Mouse (Mus musculus) embryo, embryonic 11 days (tissue): ENCODE results near the gene Cdc25a.

Experiments used
- DNase-seq: peaks from one replicate; pipeline ENCODE4 v3.0.0-alpha.2; 2015

Gene Cdc25a

DNA sequence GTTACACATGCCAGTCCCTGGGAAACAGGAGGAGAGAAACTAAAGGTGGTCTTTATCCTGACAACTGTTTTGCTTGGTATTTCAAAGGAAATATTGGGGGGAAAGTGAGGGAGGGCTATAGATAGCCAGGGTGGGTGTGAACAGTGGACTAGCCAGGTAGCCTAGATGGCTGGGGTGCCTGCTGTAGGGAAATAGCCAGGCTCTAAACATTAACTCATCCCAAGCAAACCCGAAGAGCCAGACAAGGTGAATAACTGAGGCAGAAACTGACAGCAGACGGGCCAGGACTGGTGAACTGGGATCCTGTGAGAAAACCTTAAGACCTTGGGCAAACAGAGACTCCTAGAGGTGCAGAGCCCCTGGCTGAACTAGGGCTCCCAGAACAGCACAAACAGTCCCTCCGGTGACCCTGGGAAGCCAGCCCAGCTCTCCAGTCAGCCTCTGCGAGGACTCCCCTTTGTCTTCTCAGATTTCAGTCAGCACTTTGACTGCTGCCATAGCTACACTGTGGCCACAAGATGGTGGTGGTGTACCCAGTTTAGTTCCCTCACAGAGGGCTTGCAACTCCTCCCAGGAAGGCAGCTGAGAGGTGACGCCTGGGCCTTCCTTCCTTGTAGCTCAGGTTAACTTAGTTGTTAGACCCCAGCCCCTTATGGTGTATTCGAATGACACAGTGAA, 19.2 kb downstream of the Cdc25a start:
- peak; percentile 89 for DNase-seq

- no peak for DNase-seq
Measured at GRCm38 (mm10) chr9:109895593-109895992, 20.2 kb downstream of the Cdc25a start.

DNA sequence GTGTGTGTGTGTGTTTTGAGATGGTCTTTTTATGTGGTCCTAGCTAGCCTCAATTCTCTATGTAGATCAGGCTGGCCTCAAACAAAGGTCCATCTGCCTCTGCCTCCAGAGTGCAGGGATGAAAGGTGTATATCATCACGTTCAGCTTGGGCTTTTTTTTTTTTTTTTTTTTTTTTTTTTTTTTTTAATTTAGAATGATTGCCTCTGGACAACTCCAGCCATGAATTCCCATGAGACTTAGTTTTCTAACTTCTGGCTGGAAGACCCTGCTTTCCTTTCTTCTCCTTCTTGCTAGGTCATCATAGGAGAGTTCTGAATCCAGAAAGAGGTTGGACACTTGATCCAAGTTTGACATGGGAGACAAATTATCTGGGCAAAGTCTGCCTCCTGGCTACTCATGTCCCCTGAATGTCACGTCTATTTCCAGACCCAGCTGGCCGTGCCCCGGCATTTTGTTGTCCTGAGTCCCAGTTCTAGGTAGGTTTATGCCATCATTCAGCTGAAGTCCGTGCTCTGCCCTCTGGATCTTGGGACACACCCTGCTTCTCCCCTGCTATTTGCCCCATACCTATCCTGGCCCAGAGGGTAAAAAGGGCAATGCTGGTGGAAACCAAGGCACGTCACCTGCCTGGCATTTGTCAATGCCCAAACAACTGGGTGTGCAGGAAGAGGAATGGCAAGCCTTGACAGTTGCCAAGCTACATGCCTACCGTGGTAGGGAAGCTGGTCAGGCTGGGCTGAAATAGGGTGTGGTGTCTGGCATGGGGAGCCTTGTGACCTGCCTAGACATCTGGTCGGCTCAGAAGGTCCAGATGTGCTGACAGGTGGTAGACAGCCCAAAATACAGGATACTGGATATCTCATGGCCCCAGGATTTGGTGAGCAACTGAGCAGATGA, 21.1 kb downstream of the Cdc25a start:
- DNase-seq: no peak

GRCm38 (mm10) chr9:109898027-109898426, 22.6 kb downstream of the Cdc25a start:
- no peak for DNase-seq

DNA sequence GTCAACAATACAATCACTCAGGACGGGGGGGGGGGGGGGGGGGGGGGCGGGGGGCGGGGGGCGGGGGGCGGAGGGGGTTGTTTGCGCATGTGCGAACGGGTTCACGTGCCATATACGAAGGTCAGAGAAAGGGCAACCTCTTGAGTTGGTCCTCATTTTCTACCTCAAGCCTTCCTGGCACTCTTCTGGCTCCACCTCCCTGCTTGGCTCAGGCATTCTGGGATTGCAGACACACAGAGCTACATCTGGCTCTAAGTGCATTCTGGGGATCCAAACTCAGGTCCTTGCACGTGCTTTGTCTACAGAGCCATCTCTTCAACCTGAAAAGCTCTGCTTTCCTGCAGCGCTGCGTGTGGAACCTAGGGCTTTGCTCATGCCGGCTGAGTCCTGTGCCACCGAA, 24.0 kb downstream of the Cdc25a start:
- DNase-seq: no peak

DNA sequence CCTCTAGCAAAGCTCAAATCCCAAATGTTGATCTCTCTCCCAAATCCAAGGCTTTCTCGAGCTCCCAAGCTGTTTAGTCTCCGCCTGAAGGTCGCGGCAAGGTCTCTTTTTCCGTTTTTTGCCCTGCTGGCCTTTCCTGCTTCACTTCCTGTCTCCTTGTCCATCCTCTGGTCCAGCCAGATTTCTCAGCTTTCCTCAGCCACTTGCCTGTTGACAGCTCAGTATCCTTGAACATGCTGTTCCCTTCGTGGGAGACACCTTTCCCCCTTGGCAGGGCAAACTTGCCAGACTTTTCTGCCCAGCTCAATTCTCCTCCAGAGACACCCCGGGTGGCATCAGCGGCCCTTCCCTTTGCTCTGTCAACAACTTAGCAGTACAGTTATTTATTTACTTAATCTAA, 24.4 kb downstream of the Cdc25a start:
- DNase-seq: no peak

- no peak for DNase-seq
Measured at GRCm38 (mm10) chr9:109900604-109901003, 25.2 kb downstream of the Cdc25a start.

DNA sequence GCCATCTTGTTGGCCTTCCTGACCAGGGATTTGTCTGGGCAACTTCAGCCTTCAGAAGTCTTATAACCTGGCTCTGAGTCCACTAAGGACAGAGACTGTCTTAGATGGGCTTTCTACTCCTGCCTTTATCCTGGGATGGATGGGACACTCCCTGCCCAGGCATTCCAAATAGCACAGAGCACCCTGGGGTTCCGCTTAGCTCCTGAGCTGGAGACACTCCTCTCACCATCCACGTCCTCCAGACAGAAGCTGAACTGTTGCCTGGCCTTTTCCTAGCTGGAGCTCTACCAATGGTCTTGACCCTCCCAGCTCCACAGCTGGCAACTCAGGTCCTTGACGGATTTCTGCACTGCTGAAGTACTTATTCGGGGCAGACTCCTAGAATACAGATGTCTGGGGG, 26.9 kb downstream of the Cdc25a start:
- no peak for DNase-seq

- DNase-seq: no peak
Measured at GRCm38 (mm10) chr9:109902740-109903139, 27.4 kb downstream of the Cdc25a start.

- DNase-seq: no peak
Measured at GRCm38 (mm10) chr9:109907300-109907699, 31.9 kb downstream of the Cdc25a start.

DNA sequence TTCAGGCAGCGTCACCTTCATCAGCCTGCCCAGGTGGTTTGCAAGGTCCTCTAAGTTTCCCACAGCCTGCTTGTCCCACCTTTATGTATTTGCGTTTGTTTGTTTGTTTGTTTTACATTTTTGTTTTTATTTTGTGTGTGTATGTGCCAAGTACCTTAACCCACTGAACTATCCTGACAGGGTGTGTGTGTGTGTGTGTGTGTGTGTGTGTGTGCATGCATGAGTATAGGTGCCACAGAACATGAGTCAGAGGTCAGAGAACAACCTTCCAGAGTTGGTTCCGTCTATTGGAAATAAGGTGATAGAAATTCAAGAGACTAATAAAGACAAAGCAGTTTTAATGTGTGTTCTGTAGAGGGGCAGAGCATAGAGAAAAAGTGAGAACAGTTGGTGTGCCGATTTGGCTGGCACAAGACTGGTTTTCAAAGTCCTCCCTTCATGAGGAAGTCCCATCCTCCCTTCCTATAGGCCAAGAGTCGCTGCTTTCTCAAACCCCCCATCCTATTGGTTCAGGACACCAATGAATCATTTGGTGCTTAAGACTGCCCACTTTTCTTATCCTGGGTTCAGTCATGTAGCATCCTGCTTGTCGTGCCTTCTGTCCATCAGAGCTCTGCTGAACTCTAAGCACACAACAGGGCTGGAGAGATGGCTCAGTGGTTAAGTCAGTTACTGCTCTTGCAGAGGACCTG, 32.5 kb downstream of the Cdc25a start:
- DNase-seq: no peak

DNA sequence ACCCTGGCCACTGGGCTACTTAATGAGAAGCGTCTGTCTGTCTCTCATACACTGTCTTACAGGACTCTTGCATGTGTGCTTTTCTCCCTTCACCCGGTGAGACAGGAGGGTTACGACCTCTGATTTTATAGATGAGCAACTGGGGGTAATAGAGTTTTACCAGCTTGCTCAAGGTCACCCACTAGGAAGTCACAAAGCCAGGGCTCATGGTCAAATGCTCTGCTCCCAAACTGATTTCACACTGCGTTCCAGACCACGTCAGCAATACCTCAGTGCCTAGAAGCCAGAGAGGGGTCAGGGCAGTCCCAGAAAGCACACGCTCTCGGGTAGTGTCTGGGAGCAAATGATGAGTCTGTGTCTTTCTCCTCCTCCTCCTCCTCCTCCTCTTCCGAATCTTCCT, 33.7 kb downstream of the Cdc25a start:
- DNase-seq: no peak

- DNase-seq: no peak
Measured at GRCm38 (mm10) chr9:109909926-109910325, 34.5 kb downstream of the Cdc25a start.

- no peak for DNase-seq
Measured at GRCm38 (mm10) chr9:109911779-109912178, 36.4 kb downstream of the Cdc25a start.

DNA sequence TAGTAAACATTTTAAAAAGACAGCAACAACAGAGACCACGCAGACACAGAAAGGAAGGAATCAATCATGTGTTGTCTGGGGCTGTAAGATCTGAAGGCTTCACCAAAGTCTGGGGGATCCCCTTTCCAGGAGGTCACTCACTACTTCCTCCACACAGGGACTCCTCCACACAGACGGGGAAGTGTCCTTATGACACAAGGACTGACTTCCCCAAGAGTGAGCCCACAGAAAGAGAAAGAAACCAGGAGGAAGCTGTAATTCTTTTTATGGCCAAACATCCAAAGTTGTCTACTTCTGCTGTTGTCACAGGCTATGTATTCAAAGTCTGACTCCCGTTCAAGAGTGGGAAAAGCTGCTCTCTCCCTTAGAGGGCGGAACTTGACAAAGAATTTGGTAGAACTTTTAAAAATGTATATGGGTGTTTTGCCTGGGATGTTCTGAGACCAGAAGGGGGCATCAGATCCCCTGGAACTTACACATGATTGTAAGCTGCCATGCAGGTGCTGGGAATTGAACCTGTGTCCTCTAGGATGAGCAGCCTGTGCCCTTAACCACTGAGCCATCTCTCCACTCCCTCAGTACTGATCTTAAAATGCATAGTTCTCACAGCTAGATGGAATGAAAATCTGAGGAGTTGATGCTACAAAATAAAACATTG, 39.0 kb downstream of the Cdc25a start:
- DNase-seq: no peak

DNA sequence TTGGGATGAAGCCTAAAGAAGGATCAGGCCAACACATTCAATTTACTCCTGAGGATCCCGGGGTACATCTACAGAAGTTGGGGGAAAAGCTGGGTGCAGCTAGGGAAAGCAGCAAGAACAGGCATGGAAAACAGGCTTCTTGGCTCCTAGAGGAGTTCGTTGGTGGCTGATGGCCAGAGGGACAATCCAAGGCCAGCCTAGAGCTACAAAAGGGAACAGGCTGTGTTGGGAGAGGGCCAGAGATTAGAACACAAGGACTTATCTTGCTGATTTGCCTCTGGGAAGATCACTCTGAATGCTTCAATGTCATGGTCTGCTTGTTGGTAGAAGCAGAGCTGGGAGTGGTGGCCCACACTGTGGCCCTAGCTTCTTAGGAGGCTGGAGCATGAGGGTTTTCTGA, 42.6 kb downstream of the Cdc25a start:
- no peak for DNase-seq

DNA sequence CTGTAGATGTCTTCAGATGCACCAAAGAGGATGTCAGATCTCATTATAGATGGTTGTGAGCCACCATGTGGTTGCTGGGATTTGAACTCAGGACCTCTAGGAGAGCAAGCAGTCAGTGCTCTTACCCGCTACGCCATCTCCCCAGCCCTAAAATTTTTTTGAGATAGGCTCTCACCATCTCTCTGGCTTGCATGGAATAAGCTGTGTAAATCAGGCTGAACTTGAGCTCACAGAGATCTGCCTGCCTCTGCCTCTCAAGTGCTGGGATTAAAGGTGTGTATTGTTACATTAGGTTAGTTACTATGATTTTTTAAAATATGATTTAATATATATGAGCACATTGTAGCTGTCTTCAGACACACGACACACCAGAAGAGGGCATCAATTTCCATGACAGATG, 53.8 kb downstream of the Cdc25a start:
- DNase-seq: no peak

- no peak for DNase-seq
Measured at GRCm38 (mm10) chr9:109930063-109930462, 54.7 kb downstream of the Cdc25a start.

- DNase-seq: peak; percentile 5
Measured at GRCm38 (mm10) chr9:109930752-109931151, 55.4 kb downstream of the Cdc25a start.

DNA sequence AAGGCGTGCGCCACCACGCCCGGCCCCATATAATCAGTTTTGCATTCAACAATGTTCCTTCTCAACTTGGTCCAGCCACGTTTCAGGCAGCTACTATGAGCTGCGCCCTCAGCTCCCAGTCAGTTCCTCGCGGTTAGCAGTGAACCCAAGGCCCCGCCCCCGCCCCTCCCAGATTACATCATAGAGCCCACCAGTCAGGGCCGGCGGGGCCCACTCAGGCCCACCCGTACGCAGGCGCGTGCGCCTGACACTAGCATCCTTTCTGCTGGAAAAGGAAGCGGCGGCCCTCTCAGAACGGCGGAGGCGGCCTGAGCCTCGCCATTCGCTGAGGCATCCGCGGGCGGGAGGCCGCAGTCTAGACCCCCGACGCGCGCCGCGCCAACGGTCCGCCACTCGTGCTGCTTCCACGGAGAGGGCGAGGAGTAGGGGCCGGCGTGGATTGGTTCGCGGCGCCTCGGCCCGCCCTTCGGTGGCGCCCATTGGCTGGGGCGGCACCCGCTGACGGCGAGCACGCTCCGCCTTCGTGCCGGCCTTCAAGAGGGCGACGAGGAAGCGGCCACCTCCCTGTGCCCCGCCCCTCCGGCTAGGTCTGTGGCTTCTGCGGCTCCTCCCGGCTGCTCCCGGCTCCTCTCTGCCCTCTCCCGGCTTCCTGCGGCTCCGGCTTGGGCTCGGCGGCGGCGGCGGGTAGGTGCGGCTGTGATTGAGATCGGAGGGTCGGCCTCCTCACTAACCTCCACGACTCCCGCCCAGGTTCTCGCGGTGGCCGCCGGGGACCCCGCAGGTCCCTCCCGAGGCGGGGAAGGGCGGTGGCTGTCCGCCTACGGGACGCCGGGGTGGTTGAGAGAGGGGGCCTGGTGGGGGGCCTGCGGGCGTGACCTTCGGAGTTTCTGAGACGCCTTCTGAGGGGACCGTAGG, 56.1 kb downstream of the Cdc25a start, which contains the start of gene Map4:
Gene Map4 (plus strand): TSS at position 204 of the 915 bp plus-strand sequence.
- DNase-seq: peak; percentile 97

DNA sequence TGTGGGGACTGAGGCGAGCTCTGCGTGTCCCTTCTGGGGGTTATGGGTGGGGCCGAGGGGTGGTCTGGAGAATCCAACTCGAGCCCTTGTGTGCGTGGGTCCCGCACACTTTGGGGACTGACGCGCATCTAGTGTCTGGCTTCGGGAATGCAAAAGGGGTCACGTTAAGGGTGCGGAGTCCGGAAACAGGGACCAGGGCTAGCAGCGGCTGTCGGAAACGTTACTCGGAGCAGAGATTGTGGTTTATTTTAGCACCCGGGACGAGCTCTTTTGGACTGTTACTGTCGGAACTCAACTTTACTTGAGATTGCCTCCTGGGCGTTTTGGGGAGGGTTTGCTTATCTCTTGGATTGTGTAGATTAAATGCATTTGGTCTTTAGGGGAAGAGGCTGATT, 57.0 kb downstream of the Cdc25a start:
- peak; percentile 57 for DNase-seq
